Mouse (Mus musculus) C2C12 (cell line): ENCODE results near the gene Prss57.

Experiments
- CEBPB ChIP-seq: IDR thresholded peaks from one replicate; pipeline ENCODE4 v1.6.1; 2011; ENCODE audit warnings: low read depth, mild to moderate bottlenecking, control low read depth, moderate library complexity
- CTCF ChIP-seq: IDR thresholded peaks from one replicate; pipeline ENCODE4 v1.5.1; 2011; ENCODE audit not compliant: control insufficient read depth, insufficient read depth, insufficient read length
- FOSL1 ChIP-seq: IDR thresholded peaks from one replicate; pipeline ENCODE4 v1.8.0; 2011; ENCODE audit warnings: mild to moderate bottlenecking, low read length; ENCODE audit not compliant: poor library complexity, insufficient read depth, severe bottlenecking
- MAX ChIP-seq: IDR thresholded peaks from one replicate; pipeline ENCODE4 v1.6.1; 2011; ENCODE audit warnings: mild to moderate bottlenecking, control low read depth
- MYOD1 ChIP-seq: IDR thresholded peaks from one replicate; pipeline ENCODE4 v1.6.1; 2011; ENCODE audit warnings: low read depth; ENCODE audit not compliant: control insufficient read depth, insufficient read length
- MYOG ChIP-seq: IDR thresholded peaks from one replicate; pipeline ENCODE4 v1.6.1; 2011; ENCODE audit not compliant: control insufficient read depth, insufficient read length; ENCODE audit errors: extremely low read depth
- USF1 ChIP-seq: IDR thresholded peaks from one replicate; pipeline ENCODE4 v1.6.1; 2011; ENCODE audit warnings: low read depth, mild to moderate bottlenecking, control low read depth, moderate library complexity

DNA sequence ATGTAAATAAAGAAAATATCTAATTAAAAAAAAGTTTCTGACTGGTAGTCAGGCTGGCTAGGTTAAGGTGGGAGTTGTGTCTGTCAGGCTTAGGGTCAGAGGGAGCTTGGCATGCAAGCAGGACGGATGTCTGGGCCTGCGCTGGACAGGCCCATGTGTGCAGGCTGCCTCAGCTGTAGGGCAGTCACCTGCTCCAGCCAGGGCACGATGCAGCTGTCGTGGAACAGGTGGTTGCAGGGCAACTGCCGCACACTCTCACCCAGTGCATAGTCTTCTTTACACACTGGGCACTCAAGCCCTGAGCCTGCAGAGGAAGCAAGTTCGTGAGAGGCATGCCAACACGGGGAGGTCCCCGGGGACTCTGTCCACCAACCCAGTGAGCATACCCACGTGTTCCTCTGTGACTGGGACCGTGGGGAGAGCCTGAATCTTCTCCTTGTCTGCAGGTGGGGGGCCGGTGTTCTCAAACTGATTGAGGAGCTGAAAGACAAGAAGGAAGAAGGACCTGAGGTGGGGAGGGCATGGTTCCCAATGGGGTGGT, 30.1 kb downstream of the Prss57 start:
- TF ChIP-seq CTCF (no peak), MYOD1 (no peak), USF1 (no peak), FOSL1 (no peak), CEBPB (no peak), MYOG (no peak), MAX (no peak)
